Mouse (Mus musculus): ENCODE measurements at regions not wholly inside any gene's neighbourhood (a gene's known extent, or its start where the extent isn't known, plus 50 kb on each side); places are given as distances from the start of the nearest gene placed in this dataset.

GRCm38 (mm10) chr1:47119636-47120035, 227.0 kb upstream of the Slc39a10 start:
- TF ChIP-seq CTCF (IDR thresholded peaks at IDR 0.05; ENCODE audit: low read depth) (no peak), EP300 (IDR thresholded peaks at IDR 0.05; ENCODE audit: low read depth) (no peak)
